Mouse (Mus musculus) embryo, embryonic 10 days (tissue): ENCODE measurements around the gene Cnst.

Source experiments
- DNase-seq: peaks from one replicate; pipeline ENCODE4 v3.0.0-alpha.2; 2015; ENCODE audit warnings: low spot score

Cnst gene

DNA sequence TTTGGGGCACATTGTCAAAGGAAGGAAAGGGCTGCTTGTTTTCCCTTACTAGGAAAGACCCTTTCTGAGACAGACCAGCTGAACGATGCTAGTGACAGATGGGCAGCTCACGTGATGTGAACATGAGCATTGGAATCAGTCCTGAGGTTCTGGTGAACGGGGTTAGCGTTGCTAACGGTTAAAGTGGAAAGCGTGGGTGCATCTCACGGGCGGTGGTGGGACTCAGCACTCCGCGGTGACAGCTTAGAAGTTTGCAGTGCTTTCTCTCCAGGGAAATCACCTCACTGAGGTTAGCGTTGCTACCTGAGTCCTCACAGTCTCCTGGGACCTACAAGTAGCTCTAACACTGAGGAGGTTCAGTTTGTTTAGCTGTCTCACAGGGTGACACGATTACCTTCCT lies 45.5 kb downstream of the Cnst start:
- no peak for DNase-seq

DNA sequence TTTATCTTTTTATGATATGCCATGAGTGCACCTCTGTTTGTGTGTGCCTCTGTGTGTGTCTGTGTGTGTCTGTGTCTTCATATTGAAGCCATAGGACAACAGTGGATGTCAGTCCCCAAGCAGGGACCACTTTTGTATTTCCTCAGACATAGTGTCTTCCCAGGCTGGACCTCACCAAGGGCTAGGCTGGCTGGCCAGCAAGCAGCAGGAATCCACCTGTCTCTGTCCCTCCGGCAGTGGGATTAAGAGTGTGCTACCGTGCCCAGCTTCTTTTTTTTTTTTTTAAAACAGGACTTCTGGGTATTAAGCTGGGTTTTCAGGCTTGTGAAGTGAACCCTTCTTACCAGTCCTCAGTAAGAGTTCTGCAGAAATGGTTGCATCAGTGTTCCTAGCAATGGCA lies 46.0 kb downstream of the Cnst start:
- DNase-seq: no peak

DNA sequence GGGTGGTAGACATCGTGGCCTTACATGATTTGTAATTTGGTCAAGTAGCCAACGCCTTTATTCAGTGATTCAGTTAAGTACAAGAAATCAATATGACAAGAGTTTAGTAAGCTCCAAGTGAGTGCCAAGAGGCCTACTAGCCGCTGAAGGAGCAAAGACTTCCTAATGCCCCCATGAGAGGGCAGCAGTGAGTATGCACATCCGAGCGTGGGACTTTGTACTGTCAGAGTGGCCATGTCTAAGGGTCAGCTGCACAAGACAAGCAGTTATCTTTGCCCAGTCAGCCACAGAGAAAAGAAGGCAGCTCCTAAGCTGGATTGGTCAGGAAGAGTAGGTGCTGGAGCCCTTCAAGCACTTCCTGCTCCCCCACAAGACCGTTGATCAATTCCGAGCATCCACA lies 46.8 kb downstream of the Cnst start:
- no peak for DNase-seq

DNA sequence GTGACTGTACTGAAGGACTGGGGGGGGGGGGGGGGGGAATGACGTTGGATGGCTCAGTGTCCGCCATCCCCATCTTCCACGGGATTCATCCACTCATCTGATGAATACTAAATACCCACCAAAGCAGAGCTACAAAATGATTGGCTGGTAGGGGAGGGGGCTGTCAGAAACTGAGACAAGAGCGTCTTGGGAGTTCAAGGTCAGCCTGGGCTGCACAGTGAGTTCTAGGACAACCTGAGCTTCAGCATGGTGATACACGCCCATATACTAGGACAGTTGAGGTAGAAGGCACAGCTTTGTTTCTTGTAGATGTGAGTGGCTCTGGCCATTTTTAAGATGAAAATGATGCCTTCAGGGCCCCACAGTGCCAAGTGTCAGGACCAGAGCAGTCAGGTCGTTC lies 52.2 kb downstream of the Cnst start:
- DNase-seq: no peak

DNA sequence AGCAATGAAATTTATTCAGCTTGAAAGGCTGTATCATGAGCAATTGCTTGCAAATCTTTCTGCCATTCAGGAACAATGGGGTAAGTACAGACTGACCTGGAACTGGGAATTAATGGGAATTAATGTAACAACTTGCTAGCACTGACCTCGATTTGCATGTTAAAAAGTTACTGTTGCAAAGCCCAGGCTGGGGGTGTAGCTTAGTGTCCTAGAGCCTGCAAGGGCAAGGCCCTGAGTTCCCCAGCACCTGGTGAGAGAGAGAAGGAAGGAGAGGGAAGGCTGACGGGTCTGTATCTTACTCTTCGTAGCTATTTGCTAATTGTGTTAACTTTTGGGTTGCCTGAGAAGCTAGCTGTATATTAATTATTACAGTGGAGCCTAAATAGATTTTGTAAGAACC lies 58.4 kb downstream of the Cnst start:
- DNase-seq: no peak

DNA sequence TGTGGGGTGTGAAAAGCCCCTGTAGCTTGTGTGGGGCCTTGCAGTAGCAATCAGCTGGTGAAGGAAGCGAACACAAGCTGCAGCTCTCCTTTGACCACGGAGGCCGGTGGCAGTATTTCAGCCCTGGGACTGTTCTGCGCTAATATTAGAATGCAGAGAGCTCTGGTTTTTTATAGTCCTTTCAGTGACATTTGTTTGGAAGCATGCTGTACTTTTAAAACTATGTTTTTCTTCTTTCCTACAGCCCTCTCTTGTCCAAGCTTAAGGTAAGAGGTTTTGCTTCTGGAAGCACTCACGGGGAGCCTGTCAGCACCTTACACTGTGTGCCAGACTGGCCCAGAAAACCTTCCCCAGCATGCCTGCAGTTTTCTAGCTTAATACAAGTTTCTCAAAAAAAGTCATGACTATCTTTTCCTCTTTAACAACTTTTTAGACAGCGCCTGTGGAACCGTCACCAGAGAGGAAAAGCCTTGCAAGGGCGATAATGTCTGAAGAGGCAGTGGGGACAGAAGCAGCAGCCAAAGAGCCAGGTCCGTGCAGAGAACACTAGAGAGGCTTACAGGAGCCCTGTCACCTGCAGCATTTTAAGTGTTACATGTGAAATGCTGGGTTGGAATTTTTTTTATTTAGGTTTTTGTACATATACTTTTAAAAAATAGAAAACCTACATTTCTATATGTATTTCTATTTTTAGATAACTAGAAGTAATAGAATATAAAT lies 60.0 kb downstream of the Cnst start:
- DNase-seq: no peak

DNA sequence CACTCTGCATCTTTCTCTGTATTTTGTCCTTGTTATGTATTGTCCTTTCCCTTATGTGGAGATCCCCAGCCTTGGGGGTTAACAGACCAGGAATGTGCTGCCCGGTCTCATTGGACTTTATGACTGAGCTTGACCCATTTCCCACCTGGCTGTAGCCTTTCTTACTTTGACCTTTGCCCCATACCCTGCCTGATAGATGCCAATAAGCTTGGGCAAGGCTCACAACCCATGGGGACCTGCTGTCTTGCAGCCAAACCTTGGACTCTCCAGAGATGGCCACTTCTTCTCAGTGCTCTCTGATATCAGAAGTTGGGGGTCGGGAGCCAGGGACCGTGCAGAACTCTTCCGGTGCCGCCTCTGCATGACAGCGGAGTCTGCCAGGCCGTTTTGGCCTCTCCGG lies 62.4 kb downstream of the Cnst start:
- DNase-seq: no peak

DNA sequence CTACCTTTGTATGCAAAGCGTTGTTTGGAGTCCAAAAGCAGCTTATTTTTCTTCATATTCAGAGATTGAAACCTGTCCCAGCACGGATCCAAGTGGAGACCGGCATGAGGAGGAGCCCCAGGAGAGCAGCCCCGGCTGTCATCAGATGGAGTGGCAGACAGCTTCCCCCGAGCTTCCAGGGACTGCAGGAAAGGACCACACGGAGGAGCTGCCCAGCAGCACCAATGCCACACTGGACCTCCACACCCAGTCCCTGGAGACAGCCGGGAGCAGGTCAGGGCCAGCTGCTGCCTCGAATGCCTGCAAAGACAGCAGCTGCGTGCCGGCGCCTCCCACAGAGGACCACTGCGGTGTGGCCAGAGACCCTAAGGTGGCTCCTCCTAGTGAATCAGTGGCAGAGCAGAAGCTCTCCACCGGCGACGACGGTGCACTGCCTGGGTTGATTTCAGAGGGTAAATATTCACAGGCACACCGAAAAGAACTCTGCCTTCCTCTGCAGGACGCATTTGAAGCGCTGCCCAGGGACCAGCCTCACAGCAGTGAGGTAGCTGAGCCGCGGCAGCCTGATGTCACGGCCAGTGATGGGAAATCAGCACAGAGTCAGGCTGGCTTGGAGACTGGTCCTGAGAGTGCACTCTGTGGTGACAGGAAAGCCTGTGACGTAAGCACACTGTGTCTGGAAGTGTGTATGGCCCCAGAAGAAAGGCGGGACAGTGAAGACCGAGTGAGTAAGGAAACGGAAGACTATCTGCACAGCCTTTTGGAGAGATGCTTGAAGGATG lies 63.7 kb downstream of the Cnst start:
- DNase-seq: no peak

DNA sequence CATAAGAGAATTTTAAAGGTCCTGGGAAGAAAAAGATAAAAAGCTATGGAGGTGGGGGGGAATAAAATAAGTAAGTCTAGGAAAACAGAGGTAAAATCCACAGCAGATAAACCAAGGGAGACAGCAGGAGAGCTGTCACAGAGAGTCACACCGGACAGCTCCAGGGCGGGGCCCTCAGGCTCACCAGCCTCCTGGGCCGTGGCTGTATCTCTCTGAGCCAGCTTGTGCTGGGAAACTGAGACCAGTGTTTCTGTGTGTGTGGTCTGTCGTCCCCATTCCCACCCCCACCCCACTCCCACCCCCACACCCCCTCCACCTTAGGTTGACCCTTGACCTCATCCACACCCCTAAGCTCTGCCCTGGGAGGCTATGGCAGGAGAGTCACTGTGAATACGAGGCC lies 65.0 kb downstream of the Cnst start:
- DNase-seq: no peak

DNA sequence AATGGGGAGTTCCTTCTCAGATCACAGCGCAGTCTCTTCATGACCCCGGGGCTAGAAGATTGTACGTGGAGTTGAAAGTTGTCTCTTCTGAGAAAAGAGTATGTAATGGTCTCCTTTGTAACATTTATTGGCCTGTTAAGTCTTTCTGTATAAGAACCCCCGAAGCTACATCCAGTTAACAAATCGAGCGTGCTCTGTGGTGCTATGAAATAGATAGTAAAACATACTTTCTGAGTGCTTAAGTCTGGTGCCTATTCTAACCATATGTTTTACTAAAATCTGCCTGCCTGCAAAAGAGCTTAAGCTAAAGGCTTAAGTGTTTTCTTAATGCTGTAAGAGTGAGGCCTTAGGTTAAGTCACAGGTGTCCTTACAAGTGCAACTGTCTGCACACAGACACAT lies 66.2 kb downstream of the Cnst start:
- no peak for DNase-seq

DNA sequence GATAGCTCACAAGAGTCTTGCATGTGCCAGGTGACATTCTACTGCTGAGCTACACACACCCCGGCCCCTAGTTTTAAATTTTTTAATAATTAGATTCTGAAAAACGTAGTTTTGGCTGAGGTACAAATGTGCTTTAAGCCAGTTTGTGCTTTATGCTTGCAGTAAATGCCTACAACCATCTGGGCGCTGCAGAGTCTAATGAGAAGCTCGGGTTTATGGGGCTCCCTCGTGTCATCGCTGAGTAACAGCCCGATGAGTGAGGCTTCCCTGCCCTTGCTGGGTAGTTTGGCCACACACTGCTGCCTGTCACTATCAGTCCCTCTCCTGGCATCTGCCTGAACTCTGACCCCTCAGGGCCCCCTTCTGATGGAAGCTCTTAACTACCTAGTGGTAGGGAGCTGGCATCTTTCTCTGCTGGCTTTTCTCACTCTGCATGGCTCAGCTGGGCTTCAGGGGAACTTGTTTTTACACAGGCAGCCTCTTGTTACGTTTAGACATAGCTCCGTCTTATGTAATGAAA lies 66.9 kb downstream of the Cnst start:
- peak; percentile 13 for DNase-seq

DNA sequence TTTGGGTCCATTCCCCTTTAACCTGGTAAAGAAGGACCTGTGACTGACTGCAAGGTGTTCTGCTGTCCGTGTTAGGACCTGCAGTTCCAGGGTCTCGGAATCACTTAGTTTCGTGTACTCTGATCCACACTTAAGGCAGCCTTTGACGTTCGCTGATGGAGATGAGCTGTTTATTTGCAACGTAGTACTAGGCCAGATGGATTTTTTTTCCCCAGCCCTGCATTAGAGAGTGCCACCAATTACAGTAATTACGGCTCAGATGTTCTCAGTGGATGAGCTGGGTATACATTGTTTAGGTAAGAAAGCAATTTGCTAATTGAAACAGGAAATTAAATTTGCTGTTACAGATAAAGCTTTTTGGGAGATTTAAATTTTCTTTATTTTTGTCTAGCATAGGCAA lies 71.3 kb downstream of the Cnst start:
- no peak for DNase-seq

DNA sequence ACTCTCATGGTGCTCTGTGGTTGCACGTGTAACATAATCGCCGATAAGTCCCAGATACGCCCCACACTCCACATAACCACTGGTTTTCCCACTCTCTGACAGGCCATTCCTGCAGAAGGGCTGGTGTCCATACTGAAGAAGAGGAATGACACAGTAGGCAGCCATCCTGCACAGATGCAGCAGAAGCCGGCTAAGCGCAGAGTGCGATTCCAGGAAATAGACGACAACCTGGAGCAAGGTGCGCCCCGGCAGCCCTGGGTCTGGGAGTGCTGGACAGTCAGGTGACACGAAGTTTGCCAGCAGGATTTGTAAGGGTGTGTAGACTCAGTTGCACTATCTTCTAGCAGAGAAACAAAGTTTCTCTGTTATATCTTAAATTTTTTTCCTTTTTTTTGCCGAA lies 76.5 kb downstream of the Cnst start:
- no peak for DNase-seq

DNA sequence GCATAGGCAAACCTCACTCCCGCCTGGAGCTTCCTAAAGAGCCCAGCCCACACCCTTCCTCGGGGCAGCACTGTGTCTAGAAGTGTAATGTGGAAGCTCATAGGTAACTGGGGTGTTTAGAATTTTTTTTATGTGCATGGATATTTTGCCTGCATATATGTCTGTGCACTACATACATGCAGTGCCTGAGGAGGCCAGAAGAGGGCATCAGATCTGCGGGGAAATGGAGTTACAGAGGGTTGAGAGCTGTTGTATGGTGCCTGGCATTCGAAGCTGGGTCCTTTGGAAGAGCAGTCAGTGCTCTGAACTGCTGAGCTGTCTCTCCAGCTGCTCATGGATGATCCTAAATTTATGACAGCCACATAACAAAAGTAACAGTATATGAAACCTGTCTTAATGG lies 77.5 kb downstream of the Cnst start:
- peak; percentile 57 for DNase-seq

DNA sequence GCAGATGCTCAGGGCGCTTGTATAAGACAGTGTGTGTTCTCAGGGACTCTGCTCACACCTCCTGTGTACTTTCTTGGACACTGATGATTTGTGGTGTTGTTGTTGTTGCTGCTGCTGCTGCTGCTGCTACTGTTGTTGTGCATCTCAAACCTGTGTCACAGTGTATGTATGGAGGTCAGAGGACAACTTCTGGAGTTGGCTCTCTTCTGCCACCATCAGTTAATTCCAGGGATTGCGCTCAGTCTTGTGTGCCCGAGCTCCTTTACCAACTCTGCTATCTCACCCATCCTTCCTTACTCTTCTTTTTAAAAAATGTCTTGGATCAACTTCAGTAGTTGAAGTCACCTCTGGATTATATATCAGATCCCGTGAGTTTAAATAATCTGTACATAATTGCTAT lies 78.2 kb downstream of the Cnst start:
- DNase-seq: peak; percentile 72

DNA sequence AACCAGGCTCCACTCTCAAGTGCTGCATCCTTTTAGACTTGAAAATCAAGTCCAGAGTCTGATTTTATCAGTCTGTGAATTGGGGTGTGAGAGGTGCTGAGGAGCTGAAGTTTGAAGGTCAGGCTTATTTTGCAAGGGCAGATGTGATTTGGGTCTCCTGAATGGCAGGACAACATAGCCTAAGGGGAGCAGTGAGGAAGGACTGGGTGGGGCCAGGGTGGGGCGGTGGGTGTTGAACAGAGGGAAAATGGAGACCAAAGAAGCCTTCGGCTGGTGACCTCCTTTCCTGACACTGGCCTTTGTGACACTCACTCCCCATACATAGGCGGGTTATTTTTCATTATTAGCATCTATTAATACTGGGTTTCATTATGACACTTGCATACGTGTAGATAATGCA lies 81.7 kb downstream of the Cnst start:
- no peak for DNase-seq

DNA sequence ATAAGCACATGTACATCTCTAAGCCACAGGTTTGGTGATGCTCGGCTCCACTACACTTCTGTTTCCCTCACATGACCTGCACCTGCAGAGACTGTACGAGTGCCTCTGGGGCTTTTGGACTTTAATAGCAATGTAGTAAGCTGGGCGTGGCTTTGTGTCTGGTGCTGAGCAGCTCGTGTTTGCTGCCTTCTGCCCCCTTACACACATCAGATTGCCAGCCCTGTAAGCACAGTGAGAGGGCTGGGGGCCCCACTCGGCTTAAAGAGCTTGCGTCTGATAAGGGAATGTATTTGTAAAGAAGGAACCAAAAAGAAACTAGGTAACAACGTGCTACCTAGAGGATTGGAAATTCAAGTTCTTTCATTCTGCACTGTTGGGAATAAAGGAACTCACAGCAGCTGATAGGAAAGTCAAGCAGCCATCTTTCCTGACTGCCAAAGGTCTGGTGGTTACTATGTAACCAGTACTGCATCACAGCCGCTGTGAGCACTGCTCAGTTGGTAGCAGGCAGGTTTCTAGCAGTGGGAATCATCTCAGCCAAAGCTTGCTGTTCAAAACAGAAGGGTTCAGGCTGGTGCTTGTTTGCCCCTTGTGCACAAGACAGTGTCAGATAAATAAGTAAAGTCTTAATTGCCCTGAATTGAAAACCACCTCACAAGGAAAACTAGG lies 82.4 kb downstream of the Cnst start:
- no peak for DNase-seq

DNA sequence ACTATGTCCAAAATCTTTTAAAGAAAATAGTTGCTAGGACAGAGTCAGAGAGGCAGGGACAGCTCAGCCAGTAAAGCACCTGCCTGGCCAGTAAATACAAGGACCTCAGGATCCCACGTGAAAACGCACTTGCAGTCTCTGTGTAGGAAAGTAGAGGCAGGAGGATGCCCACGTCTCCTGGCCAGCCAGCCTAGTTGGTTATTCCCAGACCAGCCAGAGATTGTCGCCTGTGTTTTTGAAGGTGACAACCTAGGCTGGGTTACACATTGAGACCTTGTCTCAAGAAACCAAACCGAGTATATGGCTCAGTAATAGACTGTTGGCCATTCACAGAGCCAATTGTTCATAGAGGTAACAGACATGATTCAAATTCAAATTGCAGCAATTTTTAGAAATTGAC lies 83.1 kb downstream of the Cnst start:
- DNase-seq: no peak

DNA sequence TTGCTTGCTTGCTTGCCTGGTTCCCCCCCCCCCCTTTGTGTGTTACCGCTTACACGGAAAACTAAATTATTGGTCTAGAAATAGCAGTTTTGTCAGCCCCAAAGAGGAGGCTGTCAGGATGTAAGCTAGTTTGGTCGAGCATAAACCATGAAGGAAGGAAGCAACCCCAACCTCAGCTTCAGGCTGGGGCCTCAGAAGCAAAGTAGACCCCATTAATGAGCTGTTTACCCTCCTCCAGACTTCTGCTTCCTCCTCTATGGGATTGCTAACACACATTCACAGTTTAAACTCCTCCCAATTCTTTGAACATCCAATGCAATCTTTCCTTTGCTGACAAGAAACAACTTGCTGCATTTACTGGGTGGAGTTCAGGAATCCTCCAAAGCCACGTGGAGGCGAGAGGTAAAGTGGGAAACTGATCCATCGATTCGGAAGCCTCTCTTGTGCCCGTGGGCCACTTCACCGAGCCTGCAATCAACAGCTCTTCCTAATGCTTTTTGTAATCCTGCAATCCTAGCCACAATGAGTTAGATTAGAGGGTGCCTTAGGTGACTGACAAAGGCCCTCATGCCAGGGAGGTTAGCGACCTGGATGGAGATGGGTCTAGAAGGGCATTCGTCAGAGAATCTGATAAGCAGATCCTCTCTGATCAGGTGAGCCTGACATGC lies 86.7 kb downstream of the Cnst start:
- DNase-seq: no peak

DNA sequence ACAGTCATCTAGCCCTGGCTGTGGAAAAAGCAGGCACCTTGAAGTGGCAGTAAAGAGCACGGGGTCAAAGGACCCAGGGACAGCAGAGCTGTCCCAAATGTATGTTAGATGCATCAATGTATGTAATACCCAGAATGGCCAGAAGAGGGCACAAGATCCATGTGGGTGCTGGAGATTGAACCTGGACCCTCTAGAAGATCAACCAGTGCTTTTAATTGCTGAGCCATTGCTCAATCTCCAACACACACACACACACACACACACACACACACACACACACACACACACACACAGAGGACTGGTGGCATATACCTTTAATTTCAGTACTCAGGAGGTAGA lies 87.2 kb downstream of the Cnst start:
- peak; percentile 70 for DNase-seq

DNA sequence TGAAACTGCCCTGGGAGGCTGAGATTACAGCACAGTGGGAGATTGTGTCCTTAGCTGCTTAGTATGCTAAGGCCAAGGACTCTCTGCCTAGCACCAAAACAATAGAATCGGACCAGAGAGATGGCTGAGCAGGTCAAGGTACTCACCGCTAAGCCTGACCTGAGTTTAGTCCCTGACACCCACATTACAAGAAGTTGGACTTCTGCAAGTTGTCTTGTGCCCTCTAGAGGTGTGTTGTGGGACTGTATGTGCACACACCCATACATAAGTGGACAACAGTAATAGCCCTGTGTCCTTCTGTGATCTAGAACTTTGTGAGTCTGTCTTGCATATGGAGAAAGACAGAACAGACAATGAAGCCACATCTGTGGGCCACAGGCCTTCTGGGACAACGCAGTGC lies 88.0 kb downstream of the Cnst start:
- DNase-seq: no peak

DNA sequence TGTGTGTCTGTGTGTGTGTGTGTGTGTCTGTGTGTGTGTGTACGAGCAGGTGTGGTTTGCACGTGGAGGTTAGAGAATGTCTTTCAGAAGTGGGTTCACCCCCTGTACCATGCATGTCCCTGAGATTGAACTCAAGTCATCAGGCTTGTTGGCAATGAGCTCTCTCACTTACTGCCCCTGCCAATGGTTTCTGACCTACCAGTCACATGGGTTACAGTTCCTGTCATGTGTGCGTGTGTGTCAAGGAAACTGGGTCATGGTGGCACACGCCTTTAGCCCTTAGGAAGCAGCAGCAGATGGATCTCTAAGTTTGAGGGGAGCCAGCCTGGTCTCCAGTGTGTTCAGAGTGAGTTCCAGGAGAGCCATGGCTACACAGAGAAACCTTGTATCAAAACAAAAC lies 96.6 kb downstream of the Cnst start:
- DNase-seq: no peak

DNA sequence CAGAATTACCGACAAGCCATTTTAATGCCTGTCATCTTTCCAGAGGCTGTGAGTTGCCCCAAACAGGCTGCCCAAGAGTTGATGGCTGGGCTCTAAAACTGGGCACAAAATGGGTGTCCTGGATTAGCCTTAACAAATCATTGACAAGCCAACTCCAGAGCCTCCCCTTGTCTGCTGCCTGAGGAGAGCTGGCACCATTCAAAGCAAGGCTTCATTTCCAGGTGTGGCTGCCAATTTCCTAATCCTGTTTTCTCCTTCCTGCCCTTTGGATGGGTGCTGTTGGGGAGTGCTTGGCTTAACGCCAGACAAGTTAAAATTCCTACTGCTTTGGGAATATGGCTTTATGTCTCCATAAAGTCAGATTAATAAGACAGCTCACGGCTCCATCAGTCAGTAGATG lies 98.0 kb downstream of the Cnst start:
- no peak for DNase-seq
